Mouse (Mus musculus) ES-E14 (cell line): ENCODE results near the gene Pi4kb. TPM values are rescaled to one million over a fixed set of nuclear protein-coding genes. Genes with fewer than 3 reads are reported as not detected.
"Not testable (repeated sequence)": the region's sequence is repeated elsewhere in the genome, so short reads cannot be mapped to it uniquely, and the experiment has no call there.

Experiments used
- DNase-seq: peaks from one replicate; pipeline ENCODE4 v3.0.0-alpha.2; 2013; ENCODE audit warnings: low read depth, low spot score
- H3K27ac ChIP-seq: 2 replicates; pipeline ENCODE4 v1.5.1; 2012; ENCODE audit warnings: low read depth, mild to moderate bottlenecking, low read length, moderate library complexity, mixed read lengths; ENCODE audit not compliant: poor library complexity, insufficient read depth, severe bottlenecking
- H3K36me3 ChIP-seq: 2 replicates; pipeline ENCODE4 v1.6.1; 2012; ENCODE audit warnings: mild to moderate bottlenecking, low read length, moderate library complexity, mixed read lengths; ENCODE audit not compliant: control insufficient read depth, poor library complexity, insufficient read depth, severe bottlenecking
- H3K4me1 ChIP-seq, 2 experiments: fragments of 150-350 bp in 1 of 2; sonication (generic) in 1 of 2; 2 replicates each; pipeline ENCODE4 v1.6.1; 2012; ENCODE audit warnings: low read length in 2 of 2, mild to moderate bottlenecking in 1 of 2, mixed read lengths in 1 of 2; ENCODE audit not compliant: control insufficient read depth in 2 of 2, insufficient read depth in 2 of 2, poor library complexity in 1 of 2
- H3K4me3 ChIP-seq, 2 experiments: fragments of 150-350 bp in 1 of 2; sonication (generic) in 1 of 2; 2 replicates each; pipeline ENCODE4 v1.5.1; 2012; ENCODE audit warnings: low read length in 2 of 2, low read depth in 1 of 2, mild to moderate bottlenecking in 1 of 2, mixed read lengths in 1 of 2; ENCODE audit not compliant: insufficient read depth in 1 of 2, poor library complexity in 1 of 2, severe bottlenecking in 1 of 2
- H3K9ac ChIP-seq: 2 replicates; pipeline ENCODE4 v1.6.1; 2012; ENCODE audit warnings: low read depth, mild to moderate bottlenecking, low read length, mixed read lengths; ENCODE audit not compliant: poor library complexity, insufficient read depth, severe bottlenecking
- H3K9me3 ChIP-seq: fragments of 150-350 bp; sonication (generic); 2 replicates; pipeline ENCODE4 v1.6.1; 2012; ENCODE audit warnings: low read depth, mild to moderate bottlenecking, low read length; ENCODE audit not compliant: control insufficient read depth, insufficient read depth
- CHD2 ChIP-seq: IDR thresholded peaks from 2 replicates; pipeline ENCODE4 v1.6.1; 2014; ENCODE audit warnings: mild to moderate bottlenecking, low read depth, low read length, inconsistent platforms
- HCFC1 ChIP-seq: IDR thresholded peaks from 2 replicates; pipeline ENCODE4 v1.6.1; 2012; ENCODE audit warnings: low read length, inconsistent platforms, borderline replicate concordance; ENCODE audit not compliant: insufficient read depth
- MAFK ChIP-seq: IDR thresholded peaks from 2 replicates; pipeline ENCODE4 v1.6.1; 2014; ENCODE audit warnings: mild to moderate bottlenecking, low read depth, low read length, inconsistent platforms; ENCODE audit not compliant: insufficient read depth
- ZC3H11A ChIP-seq: IDR thresholded peaks from 2 replicates; pipeline ENCODE4 v1.6.1; 2012; ENCODE audit warnings: low read depth, mild to moderate bottlenecking, inconsistent platforms, low read length, borderline replicate concordance
- ZNF384 ChIP-seq: IDR thresholded peaks from 2 replicates; pipeline ENCODE4 v1.6.1; 2012; ENCODE audit warnings: low read depth, low read length, inconsistent platforms
- in situ Hi-C, 2 experiments: fragments of 600-800 bp; cut with MboI; formaldehyde crosslinking; loops; one replicate each; pipeline ENCODE4 v1.15.1; 2025; ENCODE audit warnings: low sequenced_read_pairs in 2 of 2, inconsistent platforms in 1 of 2; ENCODE audit not compliant: unreplicated experiment in 2 of 2
- total RNA-seq: library from RNA; depleted of rRNA; stranded (reverse); fragments of 300-350 nt; gene quantifications from 2 replicates; pipeline ENCODE4 v1.2.3, GENCODE M21; 2012

Gene Pi4kb
- total RNA-seq, 1 experiment = 29.7 TPM

GRCm38 (mm10) chr3:94942211-94942967 lies 32.1 kb upstream of the Pi4kb start:
- DNase-seq, H3K27ac ChIP-seq, H3K9me3 ChIP-seq, H3K4me1 ChIP-seq, H3K36me3 ChIP-seq, in situ Hi-C loops, H3K9ac ChIP-seq, H3K4me3 ChIP-seq: not testable (repeated sequence)

GRCm38 (mm10) chr3:94943706-94944105 lies 30.8 kb upstream of the Pi4kb start:
- in situ Hi-C loops, H3K4me3 ChIP-seq, H3K36me3 ChIP-seq, H3K9ac ChIP-seq, DNase-seq, H3K27ac ChIP-seq, H3K9me3 ChIP-seq, H3K4me1 ChIP-seq: not testable (repeated sequence)

GRCm38 (mm10) chr3:94948066-94948614 lies 26.4 kb upstream of the Pi4kb start:
- DNase-seq = no peak
- Histone ChIP-seq H3K27ac (no peak overlapping the region), H3K9ac (no peak overlapping the region), H3K9me3 (no peaks in the 10 kb centered on the region), H3K36me3 (no peaks in the 10 kb centered on the region), H3K4me3 (no peak overlapping the region), H3K4me1 (peaks cover 2 to 3% of the 10 kb centered on the region in 2 experiments; a peak in 2 of 4 replicates)
- in situ Hi-C loops = no loop called here
- no peak for TF ChIP-seq ZNF384
- no peak for TF ChIP-seq HCFC1
- no peak for TF ChIP-seq ZC3H11A
- TF ChIP-seq MAFK = no peak
- no peak for TF ChIP-seq CHD2

GRCm38 (mm10) chr3:94949645-94950044 lies 24.9 kb upstream of the Pi4kb start:
- H3K27ac ChIP-seq = no peak overlapping the region
- in situ Hi-C loops = no loop called here

GRCm38 (mm10) chr3:94952806-94953205 lies 21.7 kb upstream of the Pi4kb start:
- no peak overlapping the region for H3K27ac ChIP-seq
- DNase-seq = no peak
- peaks cover 3 to 7% of the 10 kb centered on the region in 2 experiments; a peak in 2 of 4 replicates for H3K4me1 ChIP-seq
- H3K4me3 ChIP-seq = peak overlapping the region in 1 of 2 experiments; percentile 85; a peak in 2 of 4 replicates
- no peak overlapping the region for H3K9ac ChIP-seq
- in situ Hi-C loops = no loop called here
- peaks cover 23% of the 10 kb centered on the region for H3K36me3 ChIP-seq
- no peaks in the 10 kb centered on the region for H3K9me3 ChIP-seq
- TF ChIP-seq ZC3H11A (no peak), ZNF384 (no peak), HCFC1 (no peak), MAFK (0 out of 2 replicates have a peak, but pooled peaks have one; percentile 6), CHD2 (no peak)

More at GRCm38 (mm10) chr3:94949645-94950044, 24.9 kb upstream of the Pi4kb start:
- Histone ChIP-seq H3K36me3 (no peaks in the 10 kb centered on the region), H3K4me3 (no peak overlapping the region), H3K9me3 (no peaks in the 10 kb centered on the region), H3K9ac (no peak overlapping the region), H3K4me1 (peaks cover 2 to 3% of the 10 kb centered on the region in 2 experiments; a peak in 2 of 4 replicates)
- DNase-seq = no peak
- no peak for TF ChIP-seq HCFC1
- no peak for TF ChIP-seq MAFK
- no peak for TF ChIP-seq ZNF384
- TF ChIP-seq ZC3H11A = no peak
- TF ChIP-seq CHD2 = no peak
